Mouse (Mus musculus): ENCODE data around the gene Cacna1h. TPM values are rescaled to one million over a fixed set of nuclear protein-coding genes. Genes with fewer than 3 reads are reported as not detected.

The Cacna1h gene
- polyA plus RNA-seq (2015; fragmentation: Illumina TruSeq; extraction: RNeasy Lipid Tissue Mini Kit (QIAGEN cat#74804); ENCODE audit: insufficient read depth, low read depth, low replicate concordance): 0.79 TPM

DNA sequence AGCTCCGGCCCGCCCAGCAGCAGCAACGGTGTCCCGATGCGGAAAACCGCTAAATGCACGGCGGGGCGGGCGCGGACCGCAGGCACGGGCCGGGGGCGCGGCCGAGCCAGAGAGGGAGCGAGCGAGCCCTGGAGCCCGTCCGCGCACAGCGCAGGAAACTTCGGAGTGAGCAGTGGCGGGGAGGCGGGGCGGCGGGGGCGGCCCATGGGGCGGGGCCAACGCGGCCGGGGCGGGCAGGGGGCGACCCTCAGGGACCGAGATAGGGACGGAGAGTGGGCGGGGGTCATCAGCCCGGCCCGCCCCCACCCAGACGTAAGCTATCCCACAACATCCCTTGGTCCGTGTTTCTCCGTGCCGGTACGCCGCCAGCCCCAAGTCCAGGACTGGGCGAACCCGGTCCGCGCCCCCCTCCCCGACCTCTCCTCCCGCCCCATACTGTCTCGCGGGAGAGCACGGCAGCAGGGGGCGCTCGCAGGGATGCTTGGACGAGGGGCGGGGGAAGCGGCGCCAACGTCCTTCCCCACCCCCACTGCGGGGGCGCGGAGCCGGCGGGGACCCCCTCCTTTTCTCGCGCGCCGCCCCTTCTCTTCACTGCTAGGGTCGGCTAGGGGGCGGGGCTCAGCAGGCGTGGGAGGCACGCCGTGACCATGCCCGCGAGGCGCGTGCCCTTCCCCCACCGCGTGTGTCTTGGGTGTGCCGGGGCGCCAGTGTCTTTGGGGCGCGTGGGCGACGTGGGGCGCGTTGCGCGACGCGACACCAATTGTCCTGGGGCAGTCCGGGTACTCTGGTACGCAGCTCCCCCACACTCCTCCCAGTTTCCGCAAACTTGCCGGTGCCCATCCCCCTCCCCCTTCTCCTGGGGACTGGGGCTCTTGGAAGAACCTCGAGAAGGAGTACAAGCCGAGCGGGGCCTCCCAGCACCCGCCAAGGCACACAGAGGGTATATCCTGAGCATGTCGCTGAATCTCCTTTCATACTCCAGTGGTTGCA lies at the start of gene Cacna1h:
TSS of gene Cacna1h (minus strand) at position 167 of the 990 bp plus-strand sequence.

GRCm38 (mm10) chr17:25454272-25454671 lies 20.7 kb upstream of the Cacna1h start, which contains the start of gene Tekt4:
Gene Tekt4, plus strand, starts transcription at chr17:25454615.

DNA sequence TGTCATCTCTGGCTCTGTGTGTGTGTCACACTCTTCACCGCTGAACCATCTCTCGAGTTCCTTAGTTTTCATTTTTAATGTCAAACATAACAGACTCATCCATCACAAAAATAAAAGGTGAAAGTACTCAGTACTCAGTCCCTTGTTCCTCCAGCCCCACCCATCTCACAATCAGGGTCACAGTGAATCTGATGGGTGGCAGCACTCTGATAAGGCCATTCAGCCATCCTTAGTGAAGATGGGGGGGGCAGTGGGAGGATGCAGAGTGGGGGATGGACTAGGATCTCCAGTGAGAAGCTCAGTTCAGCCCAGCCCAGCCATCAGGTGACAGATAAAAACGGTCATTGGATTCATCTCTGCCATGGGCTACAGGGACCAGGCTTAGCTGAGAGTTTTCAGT lies 64.6 kb downstream of the Cacna1h start, which contains the start of gene Tpsg1:
TSS of gene Tpsg1 (plus strand) at position 301 of the 400 bp plus-strand sequence.

DNA sequence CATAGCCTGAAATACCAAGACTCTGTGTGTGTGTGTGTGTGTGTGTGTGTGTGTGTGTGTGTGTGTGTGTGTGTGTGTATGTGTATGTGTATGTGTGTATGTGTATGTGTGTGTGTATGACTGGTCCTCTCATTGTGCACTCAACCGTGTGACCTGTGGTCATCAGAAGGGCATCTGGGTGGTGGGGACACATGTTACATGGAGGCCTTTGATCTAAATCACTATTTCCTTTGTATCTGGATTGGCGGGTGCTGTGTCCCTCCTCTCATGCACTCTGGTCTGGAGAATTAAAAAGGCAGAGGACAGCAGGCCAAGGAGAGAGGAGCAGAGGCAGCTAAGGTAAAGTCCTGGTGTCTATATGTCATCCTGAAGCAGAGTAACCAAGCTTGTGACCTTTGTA lies 67.6 kb downstream of the Cacna1h start, which contains the start of gene Tpsb2:
TSS of gene Tpsb2 (plus strand) at position 301 of the 400 bp plus-strand sequence.

GRCm38 (mm10) chr17:25345462-25345861 lies 88.1 kb downstream of the Cacna1h start, which contains the start of gene Tpsab1:
Gene Tpsab1, minus strand, starts transcription at chr17:25345562.

Other genes starting within 250 kb of the Cacna1h start
- 4.7 TPM for gene BC003965, start 249.2 kb downstream of the Cacna1h start, polyA plus RNA-seq (2015; fragmentation: Illumina TruSeq; extraction: RNeasy Lipid Tissue Mini Kit (QIAGEN cat#74804); ENCODE audit: insufficient read depth, low read depth, low replicate concordance)
- gene Unkl, start 245.4 kb downstream of the Cacna1h start, polyA plus RNA-seq (2015; fragmentation: Illumina TruSeq; extraction: RNeasy Lipid Tissue Mini Kit (QIAGEN cat#74804); ENCODE audit: insufficient read depth, low read depth, low replicate concordance): 4.3 TPM
- 19.9 TPM for gene Gnptg, start 193.7 kb downstream of the Cacna1h start, polyA plus RNA-seq (2015; fragmentation: Illumina TruSeq; extraction: RNeasy Lipid Tissue Mini Kit (QIAGEN cat#74804); ENCODE audit: insufficient read depth, low read depth, low replicate concordance)
- 11.4 TPM for gene Tsr3, start 193.6 kb downstream of the Cacna1h start, polyA plus RNA-seq (2015; fragmentation: Illumina TruSeq; extraction: RNeasy Lipid Tissue Mini Kit (QIAGEN cat#74804); ENCODE audit: insufficient read depth, low read depth, low replicate concordance)
- 14.6 TPM for gene Baiap3, start 177.4 kb downstream of the Cacna1h start, polyA plus RNA-seq (2015; fragmentation: Illumina TruSeq; extraction: RNeasy Lipid Tissue Mini Kit (QIAGEN cat#74804); ENCODE audit: insufficient read depth, low read depth, low replicate concordance)
- 38.2 TPM for gene Ube2i, start 159.2 kb downstream of the Cacna1h start, polyA plus RNA-seq (2015; fragmentation: Illumina TruSeq; extraction: RNeasy Lipid Tissue Mini Kit (QIAGEN cat#74804); ENCODE audit: insufficient read depth, low read depth, low replicate concordance)
- gene Prss34, start 135.4 kb downstream of the Cacna1h start, polyA plus RNA-seq (2015; fragmentation: Illumina TruSeq; extraction: RNeasy Lipid Tissue Mini Kit (QIAGEN cat#74804); ENCODE audit: insufficient read depth, low read depth, low replicate concordance): not detected
- gene Prss28, start 125.1 kb downstream of the Cacna1h start, polyA plus RNA-seq (2015; fragmentation: Illumina TruSeq; extraction: RNeasy Lipid Tissue Mini Kit (QIAGEN cat#74804); ENCODE audit: insufficient read depth, low read depth, low replicate concordance): not detected
- not detected for gene Prss29, start 115.1 kb downstream of the Cacna1h start, polyA plus RNA-seq (2015; fragmentation: Illumina TruSeq; extraction: RNeasy Lipid Tissue Mini Kit (QIAGEN cat#74804); ENCODE audit: insufficient read depth, low read depth, low replicate concordance)
- not detected for gene Tpsab1, start 88.2 kb downstream of the Cacna1h start, polyA plus RNA-seq (2015; fragmentation: Illumina TruSeq; extraction: RNeasy Lipid Tissue Mini Kit (QIAGEN cat#74804); ENCODE audit: insufficient read depth, low read depth, low replicate concordance)
- gene Tpsb2, start 67.5 kb downstream of the Cacna1h start, polyA plus RNA-seq (2015; fragmentation: Illumina TruSeq; extraction: RNeasy Lipid Tissue Mini Kit (QIAGEN cat#74804); ENCODE audit: insufficient read depth, low read depth, low replicate concordance): 0.96 TPM
- gene Tpsg1, start 64.5 kb downstream of the Cacna1h start, polyA plus RNA-seq (2015; fragmentation: Illumina TruSeq; extraction: RNeasy Lipid Tissue Mini Kit (QIAGEN cat#74804); ENCODE audit: insufficient read depth, low read depth, low replicate concordance): not detected
- gene Tekt4, start 20.8 kb upstream of the Cacna1h start, polyA plus RNA-seq (2015; fragmentation: Illumina TruSeq; extraction: RNeasy Lipid Tissue Mini Kit (QIAGEN cat#74804); ENCODE audit: insufficient read depth, low read depth, low replicate concordance): not detected
- not detected for gene Sstr5, start 63.5 kb upstream of the Cacna1h start, polyA plus RNA-seq (2015; fragmentation: Illumina TruSeq; extraction: RNeasy Lipid Tissue Mini Kit (QIAGEN cat#74804); ENCODE audit: insufficient read depth, low read depth, low replicate concordance)
- gene Sox8, start 136.9 kb upstream of the Cacna1h start, polyA plus RNA-seq (2015; fragmentation: Illumina TruSeq; extraction: RNeasy Lipid Tissue Mini Kit (QIAGEN cat#74804); ENCODE audit: insufficient read depth, low read depth, low replicate concordance): not detected
- gene Lmf1, start 145.3 kb upstream of the Cacna1h start, polyA plus RNA-seq (2015; fragmentation: Illumina TruSeq; extraction: RNeasy Lipid Tissue Mini Kit (QIAGEN cat#74804); ENCODE audit: insufficient read depth, low read depth, low replicate concordance): 6.1 TPM

Measured in pancreas, adult 10 weeks (tissue).